Mouse (Mus musculus): ENCODE results near the gene Prpsap1. TPM values are rescaled to one million over a fixed set of nuclear protein-coding genes. Genes with fewer than 3 reads are reported as not detected.

Prpsap1 gene
- polyA plus RNA-seq, 1 experiment = 129 TPM

DNA sequence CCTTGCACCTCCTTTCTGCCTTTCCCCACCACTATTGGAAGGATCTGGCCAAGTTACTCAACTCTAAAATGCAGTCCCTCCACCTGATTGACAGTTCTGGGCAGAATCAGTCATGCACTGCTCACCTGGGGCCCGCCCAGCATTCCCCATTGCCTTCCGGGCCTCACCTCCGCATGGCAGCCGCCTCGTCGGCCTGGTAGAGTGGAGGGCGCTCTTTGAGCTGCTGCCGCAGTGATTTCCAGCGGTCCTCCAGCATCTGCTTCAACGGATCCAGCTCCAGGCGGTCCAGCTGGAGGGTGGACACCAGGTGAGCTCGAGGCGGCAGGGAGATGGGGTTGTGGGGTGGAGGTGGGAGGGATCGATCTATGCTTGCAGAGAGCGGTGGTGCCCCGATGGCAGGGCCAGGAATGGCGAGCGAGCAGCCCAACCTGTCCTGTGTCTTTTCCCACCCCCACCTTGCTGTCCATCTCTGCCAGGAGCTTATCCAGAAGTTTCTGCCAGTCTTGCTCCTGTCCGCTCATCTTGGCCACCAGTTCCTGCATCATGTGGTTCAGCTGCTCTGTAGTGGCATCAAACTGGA, 47.6 kb downstream of the Prpsap1 start:
- Histone ChIP-seq H3K27me3 (ENCODE audit: control insufficient read depth, insufficient read depth, low read length) (no peaks in the 10 kb centered on the region), H3K27ac (ENCODE audit: insufficient read depth, low read length) (no peak overlapping the region), H3K4me1 (ENCODE audit: control insufficient read depth, insufficient read depth, low read length) (peaks cover 10% of the 10 kb centered on the region), H3K4me3 (replicated peaks; ENCODE audit: insufficient read depth, low read depth, low read length) (no peak overlapping the region)
- 16% methylated on average over 19 of the region's 19 CpGs for WGBS
- no peak for DNase-seq
- TF ChIP-seq POLR2A (IDR thresholded peaks at IDR 0.05; ENCODE audit: borderline replicate concordance, insufficient read depth, low read length) (no peak), CTCF (IDR thresholded peaks at IDR 0.05; ENCODE audit: borderline replicate concordance, insufficient read depth, low read depth, low read length) (no peak)

DNA sequence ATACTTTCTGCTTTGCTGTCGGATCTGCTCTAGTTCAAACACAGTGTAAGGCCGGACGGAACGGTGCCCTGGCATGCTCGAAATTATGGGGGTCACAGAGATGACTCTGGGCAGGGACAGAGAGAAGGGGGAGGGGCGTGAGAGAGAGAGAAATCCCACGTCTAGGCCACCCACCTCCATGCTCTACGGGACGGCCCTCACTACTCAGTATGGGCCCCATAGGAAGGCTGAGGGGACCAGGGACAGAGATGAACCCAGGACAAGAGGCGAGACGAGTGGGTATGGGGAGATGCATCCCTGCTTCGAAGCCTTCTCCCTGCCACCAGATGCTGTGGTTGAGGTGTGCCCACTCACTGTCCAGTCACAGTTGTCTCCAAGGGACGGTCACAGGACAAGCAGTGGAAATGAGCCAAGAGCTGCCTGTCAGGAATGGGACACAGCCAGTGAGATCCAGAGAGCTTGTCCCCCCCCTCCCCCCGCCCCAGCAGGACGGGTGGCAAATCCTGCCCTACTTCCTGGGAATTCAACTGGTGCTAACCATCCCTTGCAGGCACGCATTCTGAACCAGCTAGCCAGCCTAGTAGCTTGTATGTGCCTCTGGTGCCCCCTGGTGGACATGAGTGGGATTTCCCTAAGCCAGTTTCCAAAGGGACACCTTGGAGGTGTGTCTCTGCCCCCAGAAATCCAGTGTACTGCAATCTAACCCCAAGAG, 48.2 kb downstream of the Prpsap1 start:
- DNase-seq = peak; percentile 84 to 95
- 38% methylated on average over 16 of the region's 16 CpGs for WGBS

DNA sequence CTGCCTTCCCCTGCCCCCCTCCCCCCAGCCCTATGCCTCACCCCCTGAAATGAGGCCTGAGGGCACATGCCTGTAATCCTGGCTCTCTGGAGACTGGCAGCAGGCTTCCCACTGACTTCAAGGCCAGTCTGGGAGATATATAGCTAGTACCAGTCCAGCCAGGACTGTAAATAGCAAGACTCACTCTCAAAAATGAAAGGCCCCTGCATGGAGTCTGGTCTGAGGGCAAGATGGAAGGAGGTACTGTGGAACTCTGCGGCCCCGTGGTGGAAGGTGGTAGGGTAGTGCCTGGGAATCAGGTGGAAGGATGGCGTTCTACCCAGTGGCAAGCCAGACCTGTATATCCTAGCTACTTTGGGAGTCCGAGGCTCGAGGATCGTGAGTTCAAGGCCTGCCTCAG, 50.1 kb downstream of the Prpsap1 start:
- Histone ChIP-seq H3K4me1 (ENCODE audit: control insufficient read depth, insufficient read depth, low read length) (peaks cover 7% of the 10 kb centered on the region), H3K27me3 (ENCODE audit: control insufficient read depth, insufficient read depth, low read length) (no peaks in the 10 kb centered on the region), H3K27ac (ENCODE audit: insufficient read depth, low read length) (no peak overlapping the region), H3K4me3 (replicated peaks; ENCODE audit: insufficient read depth, low read depth, low read length) (no peak overlapping the region)
- no peak for TF ChIP-seq POLR2A (IDR thresholded peaks at IDR 0.05; ENCODE audit: borderline replicate concordance, insufficient read depth, low read length)
- TF ChIP-seq CTCF (IDR thresholded peaks at IDR 0.05; ENCODE audit: borderline replicate concordance, insufficient read depth, low read depth, low read length) = no peak
- 90% methylated on average over 6 of the region's 6 CpGs for WGBS
- no peak for DNase-seq

More for the DNA sequence above, 48.2 kb downstream of the Prpsap1 start:
- no peak overlapping the region for H3K4me3 ChIP-seq (replicated peaks; ENCODE audit: insufficient read depth, low read depth, low read length)
- no peak overlapping the region for H3K27ac ChIP-seq (ENCODE audit: insufficient read depth, low read length)
- peaks cover 10% of the 10 kb centered on the region for H3K4me1 ChIP-seq (ENCODE audit: control insufficient read depth, insufficient read depth, low read length)
- TF ChIP-seq POLR2A (IDR thresholded peaks at IDR 0.05; ENCODE audit: borderline replicate concordance, insufficient read depth, low read length) (no peak), CTCF (IDR thresholded peaks at IDR 0.05; ENCODE audit: borderline replicate concordance, insufficient read depth, low read depth, low read length) (peak; percentile 99)
- no peaks in the 10 kb centered on the region for H3K27me3 ChIP-seq (ENCODE audit: control insufficient read depth, insufficient read depth, low read length)

GRCm38 (mm10) chr11:116443311-116443710, 50.7 kb downstream of the Prpsap1 start:
- H3K27ac ChIP-seq (ENCODE audit: insufficient read depth, low read length) = no peak overlapping the region
- H3K4me1 ChIP-seq (ENCODE audit: control insufficient read depth, insufficient read depth, low read length) = peaks cover 6% of the 10 kb centered on the region; the same call in 1 of the 2 replicates
- WGBS = 93% methylated on average over 6 of the region's 6 CpGs
- no peak overlapping the region for H3K4me3 ChIP-seq (replicated peaks; ENCODE audit: insufficient read depth, low read depth, low read length)
- DNase-seq = no peak
- no peak for TF ChIP-seq POLR2A (IDR thresholded peaks at IDR 0.05; ENCODE audit: borderline replicate concordance, insufficient read depth, low read length)
- TF ChIP-seq CTCF (IDR thresholded peaks at IDR 0.05; ENCODE audit: borderline replicate concordance, insufficient read depth, low read depth, low read length) = no peak
- no peaks in the 10 kb centered on the region for H3K27me3 ChIP-seq (ENCODE audit: control insufficient read depth, insufficient read depth, low read length)

GRCm38 (mm10) chr11:116442867-116443177, 51.2 kb downstream of the Prpsap1 start:
- Histone ChIP-seq H3K27ac (ENCODE audit: insufficient read depth, low read length) (no peak overlapping the region), H3K27me3 (ENCODE audit: control insufficient read depth, insufficient read depth, low read length) (no peaks in the 10 kb centered on the region), H3K4me3 (replicated peaks; ENCODE audit: insufficient read depth, low read depth, low read length) (no peak overlapping the region), H3K4me1 (ENCODE audit: control insufficient read depth, insufficient read depth, low read length) (peaks cover 6% of the 10 kb centered on the region; the same call in 1 of the 2 replicates)
- WGBS = 76% methylated on average over 6 of the region's 6 CpGs
- no peak for DNase-seq
- TF ChIP-seq CTCF (IDR thresholded peaks at IDR 0.05; ENCODE audit: borderline replicate concordance, insufficient read depth, low read depth, low read length) (no peak), POLR2A (IDR thresholded peaks at IDR 0.05; ENCODE audit: borderline replicate concordance, insufficient read depth, low read length) (no peak)

GRCm38 (mm10) chr11:116442129-116442866, 51.7 kb downstream of the Prpsap1 start:
- no peak for TF ChIP-seq CTCF (IDR thresholded peaks at IDR 0.05; ENCODE audit: borderline replicate concordance, insufficient read depth, low read depth, low read length)
- H3K27me3 ChIP-seq (ENCODE audit: control insufficient read depth, insufficient read depth, low read length) = no peaks in the 10 kb centered on the region
- no peak overlapping the region for H3K4me3 ChIP-seq (replicated peaks; ENCODE audit: insufficient read depth, low read depth, low read length)
- no peak overlapping the region for H3K27ac ChIP-seq (ENCODE audit: insufficient read depth, low read length)
- peaks cover 6% of the 10 kb centered on the region for H3K4me1 ChIP-seq (ENCODE audit: control insufficient read depth, insufficient read depth, low read length)
- no peak for DNase-seq
- WGBS = 80% methylated on average over 15 of the region's 15 CpGs

- TF ChIP-seq POLR2A (IDR thresholded peaks at IDR 0.05; ENCODE audit: borderline replicate concordance, insufficient read depth, low read length) = no peak
- no peak for TF ChIP-seq CTCF (IDR thresholded peaks at IDR 0.05; ENCODE audit: borderline replicate concordance, insufficient read depth, low read depth, low read length)
- 46% methylated on average over 7 of the region's 7 CpGs for WGBS
- Histone ChIP-seq H3K4me1 (ENCODE audit: control insufficient read depth, insufficient read depth, low read length) (peaks cover 10% of the 10 kb centered on the region), H3K27ac (ENCODE audit: insufficient read depth, low read length) (no peak overlapping the region), H3K27me3 (ENCODE audit: control insufficient read depth, insufficient read depth, low read length) (no peaks in the 10 kb centered on the region), H3K4me3 (replicated peaks; ENCODE audit: insufficient read depth, low read depth, low read length) (no peak overlapping the region)
- no peak for DNase-seq
Observed at GRCm38 (mm10) chr11:116440408-116441068, 53.5 kb downstream of the Prpsap1 start.
